Mouse (Mus musculus): ENCODE measurements around the gene Rpp38. TPM values are rescaled to one million over a fixed set of nuclear protein-coding genes. Genes with fewer than 3 reads are reported as not detected.

Gene Rpp38
- polyA plus RNA-seq, 1 experiment from 2014 or later, result 20.5 TPM

Other genes with a start within 250 kb of the Rpp38 start
- gene Fam171a1, start 218.4 kb downstream of the Rpp38 start, polyA plus RNA-seq (2015; fragmentation: Nextera tagmentation; extraction: Ambion mirVana), result 58.6 and 62.0 TPM in 2 replicates
- gene Nmt2, start 48.4 kb downstream of the Rpp38 start, polyA plus RNA-seq (2015; fragmentation: Nextera tagmentation; extraction: Ambion mirVana), result 45.1 and 51.2 TPM in 2 replicates
- gene Acbd7, start 3.5 kb upstream of the Rpp38 start, polyA plus RNA-seq (2015; fragmentation: Nextera tagmentation; extraction: Ambion mirVana), result 0.86 and 0.99 TPM in 2 replicates
- not detected in 2 replicates for gene Olah, start 64.6 kb upstream of the Rpp38 start, polyA plus RNA-seq (2015; fragmentation: Nextera tagmentation; extraction: Ambion mirVana)
- 0.29 TPM in 1 of 2 replicates, not detected in the other for gene Meig1, start 90.0 kb upstream of the Rpp38 start, polyA plus RNA-seq (2015; fragmentation: Nextera tagmentation; extraction: Ambion mirVana)
- gene Dclre1c, start 91.5 kb upstream of the Rpp38 start, polyA plus RNA-seq (2015; fragmentation: Nextera tagmentation; extraction: Ambion mirVana), result 6.6 and 7.5 TPM in 2 replicates
- 14.2 and 14.5 TPM in 2 replicates for gene Suv39h2, start 142.4 kb upstream of the Rpp38 start, polyA plus RNA-seq (2015; fragmentation: Nextera tagmentation; extraction: Ambion mirVana)
- gene Gm45902, start 180.1 kb upstream of the Rpp38 start, polyA plus RNA-seq (2015; fragmentation: Nextera tagmentation; extraction: Ambion mirVana), result 5.1 and 5.9 TPM in 2 replicates
- gene Hspa14, start 180.2 kb upstream of the Rpp38 start, polyA plus RNA-seq (2015; fragmentation: Nextera tagmentation; extraction: Ambion mirVana), result 119 and 124 TPM in 2 replicates
- 0.19 and 0.27 TPM in 2 replicates for gene Cdnf, start 180.4 kb upstream of the Rpp38 start, polyA plus RNA-seq (2015; fragmentation: Nextera tagmentation; extraction: Ambion mirVana)
- 67.2 and 76.1 TPM in 2 replicates for gene Fam107b, start 237.8 kb upstream of the Rpp38 start, polyA plus RNA-seq (2015; fragmentation: Nextera tagmentation; extraction: Ambion mirVana)